Mouse (Mus musculus) testis, adult 2 months (tissue): Measurements from ENCODE around the gene Cldn9.

Experiments
- CTCF ChIP-seq: fragments of 200-500 bp; IDR thresholded peaks from 2 replicates; pipeline ENCODE4 v1.5.1; 2012; ENCODE audit warnings: low read depth, mild to moderate bottlenecking, inconsistent platforms, low read length, moderate library complexity; ENCODE audit not compliant: control insufficient read depth, insufficient read depth, insufficient replicate concordance
- POLR2A ChIP-seq: fragments of 200-500 bp; IDR thresholded peaks from 2 replicates; pipeline ENCODE4 v1.6.1; 2012; ENCODE audit warnings: low read depth, mild to moderate bottlenecking, inconsistent platforms, low read length, moderate library complexity; ENCODE audit not compliant: control insufficient read depth

- TF ChIP-seq CTCF (no peak), POLR2A (no peak)
Observed at GRCm38 (mm10) chr17:23717003-23717402, 33.2 kb upstream of the Cldn9 start.
